Mouse (Mus musculus) c-Kit-positive CD71-positive TER-119-positive erythroid progenitor cells, embryonic 14.5 days (primary cell): Measurements from ENCODE around the gene Pbld2.
A peak's percentile ranks its signal among the peaks of the same experiment; 100 is the strongest.

Experiments used
- DNase-seq: peaks from one replicate; pipeline ENCODE4 v3.0.0-alpha.2; 2013; ENCODE audit warnings: low spot score

Pbld2 gene

DNA sequence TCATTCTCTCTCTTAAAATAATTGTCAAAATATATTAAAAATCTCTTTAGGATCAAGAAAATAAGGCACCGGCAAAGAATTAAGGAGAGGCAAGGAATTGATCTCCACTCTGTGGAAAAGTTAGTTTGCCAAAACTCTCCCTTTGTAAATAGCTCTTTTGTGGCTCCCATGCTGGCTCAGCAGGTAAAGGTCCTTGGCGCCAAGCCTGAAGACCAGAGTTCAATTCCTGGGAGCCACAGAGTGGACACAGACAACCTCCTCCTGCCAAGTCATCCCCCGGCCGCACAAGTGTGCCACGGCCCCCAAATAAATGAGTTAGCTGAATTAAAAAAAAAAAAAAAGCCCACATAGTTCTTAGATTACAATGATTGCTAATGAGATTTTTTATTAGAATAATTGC lies 38.6 kb downstream of the Pbld2 start:
- DNase-seq = no peak

DNA sequence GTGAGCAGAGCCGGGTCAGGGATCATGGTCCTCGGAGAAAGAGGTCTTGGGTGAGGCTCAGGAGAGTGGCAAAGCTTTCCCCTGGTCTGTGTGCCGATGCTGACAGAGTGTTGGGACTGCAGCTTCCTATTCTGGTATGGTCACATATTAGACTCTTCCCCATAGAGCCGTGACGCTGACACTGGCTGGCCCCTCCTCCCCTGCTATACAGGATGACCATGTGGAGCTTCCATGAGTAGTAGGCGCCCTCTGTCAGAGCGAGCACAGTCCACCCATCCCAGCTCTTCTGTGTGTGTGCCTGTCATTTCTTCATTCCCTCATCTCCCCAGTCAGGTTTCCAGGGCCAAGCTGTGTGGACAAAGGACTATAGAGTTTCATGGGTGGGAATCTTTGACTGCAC lies 39.2 kb downstream of the Pbld2 start:
- DNase-seq = no peak

DNA sequence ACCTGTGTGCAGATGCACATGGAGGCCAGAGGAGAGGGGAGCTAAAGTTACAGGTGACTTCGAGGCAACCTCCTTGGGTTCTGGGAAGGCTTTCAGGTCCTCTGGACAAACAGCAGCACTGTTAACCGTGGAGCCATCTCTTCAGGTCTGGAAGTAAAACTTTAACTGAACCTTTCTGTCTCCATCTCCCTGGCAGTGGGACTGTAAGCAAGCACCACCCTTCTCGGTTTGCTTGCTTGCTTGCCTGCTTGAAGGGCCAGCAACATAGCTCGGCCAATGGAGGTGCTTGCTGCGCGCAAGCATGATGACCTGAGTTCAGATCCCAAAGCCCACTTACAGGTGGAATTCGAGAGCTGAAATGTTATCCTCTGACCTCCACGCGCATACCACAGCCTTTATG lies 40.4 kb downstream of the Pbld2 start:
- DNase-seq = no peak

DNA sequence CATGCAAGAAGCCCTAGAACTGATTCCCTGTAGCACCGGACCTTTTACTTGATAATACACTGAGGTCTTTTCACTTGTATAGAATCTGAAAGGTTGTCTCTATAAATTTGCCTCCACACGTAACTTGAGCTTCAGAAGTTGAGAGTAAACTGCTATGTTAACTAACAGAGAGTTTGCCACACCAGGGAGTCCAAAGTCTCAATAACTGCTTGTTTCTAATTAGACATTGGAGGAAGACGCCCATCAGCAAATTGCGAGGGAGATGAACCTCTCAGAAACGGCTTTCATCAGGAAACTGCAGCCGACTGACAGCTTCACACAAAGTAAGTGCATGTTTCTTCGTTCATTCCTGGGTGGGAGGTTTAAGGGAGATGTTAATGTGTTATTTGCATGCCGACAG lies 41.4 kb downstream of the Pbld2 start:
- no peak for DNase-seq

DNA sequence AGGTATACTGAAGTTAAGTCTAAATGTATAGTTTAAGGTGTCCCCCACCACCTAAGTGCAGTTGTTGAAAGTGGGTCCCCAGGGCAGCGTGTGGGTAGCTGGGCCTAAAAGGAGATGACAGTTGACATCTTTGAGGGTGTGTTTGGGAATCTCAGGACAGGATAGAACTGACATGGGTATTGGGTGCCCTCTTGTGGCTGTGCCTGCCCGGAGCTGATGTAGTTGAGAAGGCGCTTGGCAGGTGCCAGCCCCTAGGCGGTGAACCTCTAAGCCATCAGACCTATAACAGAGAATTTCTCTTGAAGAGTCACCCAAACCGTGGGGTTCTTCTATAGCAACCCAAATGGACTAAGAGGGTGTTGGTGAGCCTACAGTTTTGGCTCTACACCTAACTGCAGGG lies 41.9 kb downstream of the Pbld2 start:
- DNase-seq = peak; percentile 38

DNA sequence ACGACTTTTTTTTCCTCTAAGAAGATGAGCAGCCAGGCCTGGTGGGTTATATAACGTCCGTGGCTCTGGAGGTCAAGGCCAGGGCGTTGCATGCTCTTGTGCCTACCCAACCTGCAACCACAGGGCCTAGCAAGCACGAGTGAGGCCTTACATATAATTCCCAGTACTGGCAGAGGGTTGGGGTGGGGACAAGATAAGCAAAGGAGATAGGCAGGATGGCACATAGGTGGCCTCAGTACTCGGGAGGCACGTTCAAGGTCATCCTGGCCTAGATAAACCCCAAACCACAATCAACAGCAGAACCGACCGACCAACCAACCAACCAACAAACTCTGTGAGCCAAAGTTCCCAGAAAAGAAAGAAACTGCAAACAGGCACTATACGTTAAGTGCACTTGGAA lies 62.2 kb downstream of the Pbld2 start:
- peak; percentile 29 for DNase-seq

DNA sequence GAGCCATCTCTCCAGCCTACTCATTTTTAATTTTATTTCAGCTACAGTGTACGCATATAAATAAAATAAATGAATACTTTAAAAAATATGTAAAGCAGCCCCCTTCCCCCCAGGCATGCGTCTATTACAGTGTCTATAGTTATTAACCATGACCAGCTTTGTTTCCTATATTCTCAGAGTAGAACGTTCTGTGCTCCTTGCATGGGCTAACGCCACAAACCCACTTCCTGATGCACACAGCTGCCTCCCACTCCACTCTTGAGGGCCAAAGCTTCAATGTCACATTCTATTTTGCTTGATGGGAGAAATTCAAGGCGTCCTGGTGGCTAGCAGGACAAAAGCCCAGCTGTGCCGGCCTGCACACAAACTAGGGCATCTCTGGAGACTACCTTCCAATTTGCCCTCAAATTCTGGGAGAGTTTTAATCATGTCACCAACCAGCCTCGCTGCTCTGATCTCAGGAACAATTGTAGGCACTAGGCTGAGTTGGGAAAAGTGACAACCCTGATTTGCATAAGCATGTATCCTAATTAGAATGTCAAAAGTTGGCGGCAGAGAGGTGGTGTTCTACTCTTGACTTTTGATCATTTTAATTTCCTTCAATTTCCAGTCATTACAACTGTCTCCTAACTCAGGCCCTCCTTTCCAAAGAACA lies 65.1 kb downstream of the Pbld2 start:
- DNase-seq = no peak

DNA sequence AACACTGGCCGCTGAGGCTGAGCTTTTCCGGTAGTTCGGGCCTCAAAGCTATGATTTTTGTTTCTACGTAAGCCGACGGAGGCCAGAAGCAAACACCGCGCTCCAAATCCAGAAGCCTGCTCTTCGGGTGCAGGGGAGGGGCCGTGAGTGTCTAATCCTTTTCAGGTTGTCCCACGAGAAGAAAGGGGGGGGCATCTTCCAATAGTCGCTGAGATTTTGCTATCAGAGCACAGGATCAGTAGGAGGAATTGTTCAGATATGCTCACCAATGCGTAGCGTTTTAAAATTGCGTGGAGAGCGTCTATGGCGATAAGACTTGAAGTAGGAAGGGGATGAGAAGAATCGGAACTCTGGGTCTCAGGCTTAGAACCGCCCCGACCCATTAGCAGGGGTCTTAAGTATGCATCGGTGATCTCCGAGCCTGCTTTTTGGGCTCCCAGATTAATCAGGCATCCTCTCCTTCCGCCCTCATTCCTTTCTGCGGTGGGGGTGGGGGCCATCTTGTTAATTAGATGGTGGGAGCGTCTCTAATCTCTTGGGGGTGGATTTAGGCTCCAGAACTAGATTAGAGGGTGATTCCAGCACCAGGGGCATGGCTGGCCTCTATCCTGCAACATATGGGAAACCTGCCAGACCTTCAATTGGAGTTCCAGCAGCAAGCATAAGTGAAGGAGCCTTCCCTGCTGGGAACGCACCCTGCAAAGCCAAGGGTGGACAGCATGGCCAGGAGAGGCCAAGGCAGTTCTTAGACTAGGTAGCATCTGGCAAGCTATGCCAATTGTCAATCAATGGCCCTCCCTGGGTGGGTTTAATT lies 65.8 kb downstream of the Pbld2 start:
- DNase-seq = no peak

DNA sequence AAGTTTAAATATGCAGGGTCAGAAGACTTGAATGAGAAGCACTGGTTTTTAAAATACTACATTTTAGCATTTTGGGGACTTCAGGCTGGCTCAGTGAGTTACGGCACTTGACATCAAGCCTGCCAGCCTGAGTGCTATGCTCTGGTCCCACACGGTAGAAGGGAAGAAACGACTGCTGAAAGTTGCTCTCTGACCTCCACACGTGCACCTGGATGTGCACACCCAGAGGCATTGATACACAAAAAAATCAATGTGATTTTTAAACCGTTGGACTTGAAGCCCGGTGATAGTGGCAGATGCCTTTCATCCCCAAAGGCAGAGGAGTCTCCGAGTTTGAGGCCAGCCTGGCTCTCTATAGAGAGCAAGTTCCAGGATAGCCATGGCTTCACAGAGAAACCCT lies 67.8 kb downstream of the Pbld2 start:
- DNase-seq = no peak

DNA sequence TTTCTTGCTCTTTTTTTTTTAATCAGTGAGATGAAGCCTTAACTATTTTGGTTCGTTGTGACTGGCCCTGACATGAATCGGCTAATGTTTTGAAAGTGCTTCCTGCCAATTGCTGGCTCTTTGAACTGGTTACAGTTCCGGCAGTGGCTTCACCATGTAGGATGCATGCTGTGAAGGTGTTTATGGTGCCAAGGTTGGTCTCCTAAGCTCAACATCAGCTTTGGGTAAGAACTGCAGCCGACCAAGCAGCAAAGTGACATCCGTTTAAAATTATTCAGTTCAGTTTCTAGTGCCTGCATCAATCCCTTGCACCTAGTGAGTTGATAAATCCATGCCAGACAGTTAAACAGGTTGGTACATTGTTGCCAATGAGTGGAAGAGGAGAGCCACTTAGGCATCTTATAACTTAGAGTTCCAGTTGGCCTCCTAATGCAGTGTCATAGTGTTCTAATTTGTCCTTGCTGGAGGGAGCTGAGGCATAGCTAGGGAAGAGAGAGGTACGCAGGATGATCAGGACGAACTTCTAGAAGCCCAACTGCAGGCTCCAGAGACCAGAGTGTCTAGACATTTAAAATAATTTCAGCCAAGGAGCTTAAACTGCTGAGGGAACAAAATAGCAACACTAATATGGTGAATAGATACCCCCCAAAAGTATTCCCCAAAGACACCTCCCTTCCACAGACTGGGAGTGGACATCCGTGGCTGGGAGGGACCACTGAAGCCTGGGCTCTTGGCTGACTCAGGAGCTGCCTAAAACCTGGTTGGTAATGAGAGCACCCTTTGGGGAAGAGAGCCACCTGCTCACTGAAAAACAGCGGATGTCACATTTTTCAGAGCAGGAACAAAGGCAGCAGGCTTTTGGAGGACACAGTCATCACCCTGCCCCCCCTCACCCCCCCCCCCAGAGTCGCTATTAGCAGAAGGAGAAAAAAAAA lies 68.8 kb downstream of the Pbld2 start:
- DNase-seq = no peak

DNA sequence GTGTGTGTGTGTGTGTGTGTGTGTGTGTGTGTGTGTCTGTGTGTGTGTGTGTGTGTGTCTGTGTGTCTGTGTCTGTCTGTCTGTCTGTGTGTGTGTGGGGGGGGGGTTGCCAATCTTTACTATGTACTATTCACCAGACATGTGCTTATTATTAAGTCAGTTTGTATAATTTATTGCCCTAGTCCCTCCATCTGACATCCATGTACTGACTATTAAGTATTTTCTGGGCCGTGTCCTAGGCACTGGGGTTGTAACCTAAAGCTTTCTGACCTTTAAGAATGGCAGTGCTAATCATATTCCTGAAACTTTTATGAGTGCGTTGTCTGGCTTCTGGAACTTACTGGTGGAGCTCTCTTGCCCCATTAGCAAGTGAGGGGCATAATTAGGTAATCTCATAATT lies 72.6 kb downstream of the Pbld2 start:
- DNase-seq = no peak

DNA sequence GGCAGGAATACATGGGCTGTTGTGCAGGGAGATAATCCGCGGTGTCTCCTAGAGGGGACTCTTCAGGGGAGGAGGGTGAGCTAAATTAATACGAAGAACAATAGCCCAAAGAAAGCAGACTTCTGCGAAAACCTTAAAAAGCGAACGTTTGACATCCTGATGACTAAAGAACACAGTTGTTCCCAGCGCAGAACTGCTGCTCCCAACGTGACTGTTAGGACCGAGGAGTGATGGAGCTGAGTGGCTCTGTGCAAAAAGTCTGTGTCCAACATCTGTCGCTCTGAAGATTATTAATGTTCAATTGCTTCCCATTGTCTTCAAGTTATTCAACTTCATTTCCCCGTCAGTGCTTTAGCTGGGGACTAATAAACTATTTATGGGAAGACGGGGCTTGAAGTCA lies 74.1 kb downstream of the Pbld2 start:
- no peak for DNase-seq

DNA sequence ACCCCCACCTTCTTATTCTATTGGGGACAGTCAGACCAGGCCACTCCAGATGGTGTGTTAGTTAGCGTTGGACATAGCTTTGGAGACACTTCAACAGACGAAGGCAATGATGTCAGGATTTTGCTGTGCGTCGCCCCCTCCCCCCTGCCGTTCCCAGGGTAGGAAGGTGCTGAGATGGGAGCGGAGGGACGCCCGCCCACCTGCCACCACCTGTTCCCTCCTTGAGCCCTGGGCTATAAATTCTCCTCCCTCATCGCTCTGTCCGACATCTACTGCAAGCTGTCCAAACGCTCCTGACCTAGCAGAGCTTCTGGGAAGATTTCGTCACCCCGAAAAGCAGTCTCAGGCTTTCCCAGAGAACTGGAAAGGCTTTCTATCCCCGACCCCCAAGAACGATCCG lies 75.4 kb downstream of the Pbld2 start, which contains the start of gene Atoh7:
Gene Atoh7, plus strand, starts transcription at position 131 of the 400 bp plus-strand sequence.
- no peak for DNase-seq

DNA sequence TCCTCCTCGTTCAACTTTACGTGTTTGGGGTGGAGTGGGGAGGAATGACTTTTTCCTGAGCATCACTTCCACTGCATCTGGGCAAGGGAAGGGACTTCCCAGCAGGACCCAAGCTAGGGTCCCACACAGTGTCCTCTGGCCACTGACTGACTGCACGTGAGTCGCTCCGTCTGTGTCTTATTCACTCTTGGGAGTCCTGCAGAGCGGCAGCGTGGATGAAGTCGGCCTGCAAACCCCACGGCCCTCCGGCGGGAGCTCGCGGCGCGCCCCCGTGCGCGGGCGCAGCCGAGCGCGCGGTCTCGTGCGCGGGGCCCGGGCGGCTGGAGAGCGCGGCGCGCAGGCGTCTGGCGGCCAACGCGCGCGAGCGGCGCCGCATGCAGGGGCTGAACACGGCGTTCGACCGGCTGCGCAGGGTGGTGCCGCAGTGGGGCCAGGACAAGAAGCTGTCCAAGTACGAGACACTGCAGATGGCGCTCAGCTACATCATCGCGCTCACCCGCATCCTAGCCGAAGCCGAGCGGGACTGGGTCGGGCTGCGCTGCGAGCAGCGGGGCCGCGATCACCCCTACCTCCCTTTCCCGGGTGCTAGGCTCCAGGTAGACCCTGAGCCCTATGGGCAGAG lies 75.9 kb downstream of the Pbld2 start:
- no peak for DNase-seq

DNA sequence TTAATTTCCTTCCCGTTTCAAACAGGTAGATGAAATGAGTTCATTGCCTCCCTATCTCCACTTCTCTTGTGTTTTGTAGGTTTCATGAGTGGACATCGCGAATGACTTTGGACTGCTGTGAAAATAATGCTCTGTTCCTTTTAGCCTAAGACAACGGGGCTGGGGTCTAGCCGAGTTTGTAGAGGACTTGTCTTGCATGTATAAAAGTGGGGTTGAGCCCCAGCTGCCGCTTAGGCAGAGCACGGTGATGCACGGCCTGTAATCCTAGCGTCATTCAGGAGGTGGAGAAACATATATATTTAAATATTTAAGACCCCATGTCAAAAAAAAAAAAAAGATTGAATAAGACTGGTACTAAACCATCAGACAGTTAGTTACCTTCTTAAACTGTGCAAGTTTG lies 76.5 kb downstream of the Pbld2 start:
- DNase-seq = no peak
